Mouse (Mus musculus) forebrain, embryonic 10.5 days (tissue): Measurements from ENCODE around the gene Dnm2. TPM values are rescaled to one million over a fixed set of nuclear protein-coding genes. Genes with fewer than 3 reads are reported as not detected.

Experiments
- DNase-seq: peaks from one replicate; pipeline ENCODE4 v3.0.0-alpha.2; 2017; ENCODE audit warnings: low spot score; ENCODE audit errors: extremely low spot score
- H3K27ac ChIP-seq: fragments of 300-500 bp; sonication (generic); 2 replicates; pipeline ENCODE4 v1.5.1; 2016; ENCODE audit warnings: mild to moderate bottlenecking
- H3K27me3 ChIP-seq: fragments of 300-500 bp; sonication (generic); 2 replicates; pipeline ENCODE4 v1.6.1; 2016; ENCODE audit warnings: mild to moderate bottlenecking; ENCODE audit not compliant: poor library complexity, severe bottlenecking
- H3K36me3 ChIP-seq: fragments of 300-500 bp; sonication (generic); replicated peaks from 2 replicates; pipeline ENCODE4 v1.6.1; 2016; ENCODE audit warnings: mild to moderate bottlenecking, moderate library complexity
- H3K4me1 ChIP-seq: fragments of 300-500 bp; sonication (generic); 2 replicates; pipeline ENCODE4 v1.6.1; 2016
- H3K4me3 ChIP-seq: fragments of 300-500 bp; sonication (generic); 2 replicates; pipeline ENCODE4 v1.5.1; 2016; ENCODE audit warnings: mild to moderate bottlenecking, moderate library complexity
- H3K9me3 ChIP-seq: fragments of 300-500 bp; sonication (generic); 2 replicates; pipeline ENCODE4 v1.6.1; 2016; ENCODE audit warnings: mild to moderate bottlenecking, moderate library complexity
- WGBS: fragments of 180-500 bp; shearing (Covaris S2); methylation state at CpG from one replicate; pipeline ENCODE4 v1.1.7; 2016; 5-methylcytosine and 5-hydroxymethylcytosine counted together
- polyA plus RNA-seq: library from polyadenylated mRNA; unstranded; fragments of >200 nt; fragmentation: Nextera tagmentation; extraction: Ambion mirVana; gene quantifications from 2 replicates; pipeline ENCODE4 v1.2.1, GENCODE M21; 2016

Dnm2 gene
- 65.9 and 66.3 TPM in 2 replicates for polyA plus RNA-seq

DNA sequence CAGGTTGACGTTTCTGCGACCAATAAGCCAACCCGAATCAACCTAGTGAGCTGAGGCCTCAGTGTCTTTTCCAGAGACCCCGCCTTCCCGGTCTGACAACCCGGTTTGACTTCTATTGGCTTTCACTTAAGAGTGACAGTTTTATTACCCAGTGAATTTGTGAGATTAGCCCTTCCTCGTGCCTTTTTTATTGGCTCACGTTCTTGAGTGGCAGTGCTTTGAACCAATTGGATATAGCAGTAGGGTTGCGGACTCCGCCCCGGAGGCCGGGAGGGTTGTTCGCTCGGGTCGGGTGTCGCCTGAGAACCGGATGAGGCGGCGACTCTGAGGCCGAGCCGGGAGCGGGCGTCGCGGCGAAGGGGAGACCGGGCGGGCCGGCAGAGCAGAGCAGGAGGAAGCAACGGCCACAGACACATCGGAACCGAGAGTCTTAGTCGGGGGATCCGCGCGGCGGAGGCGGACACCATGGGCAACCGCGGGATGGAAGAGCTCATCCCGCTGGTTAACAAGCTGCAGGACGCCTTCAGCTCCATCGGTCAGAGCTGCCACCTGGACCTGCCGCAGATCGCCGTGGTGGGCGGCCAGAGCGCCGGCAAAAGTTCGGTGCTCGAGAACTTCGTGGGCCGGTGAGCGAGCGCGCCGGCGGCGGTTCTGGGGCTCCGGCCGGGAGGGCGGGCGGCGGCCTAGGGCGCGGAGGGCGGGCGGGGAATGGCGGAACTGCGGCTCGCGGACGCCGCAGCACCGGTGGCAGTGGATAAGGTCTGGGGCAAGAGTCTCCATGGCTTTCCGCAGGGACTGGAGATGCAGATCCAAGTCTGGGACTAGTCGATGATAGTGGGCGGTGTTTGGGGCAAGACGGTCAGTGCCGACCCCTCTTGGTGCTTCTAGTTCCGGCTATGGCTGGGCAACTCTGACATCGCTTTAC is at the start of gene Dnm2:
TSS of gene Dnm2 (plus strand) at position 278 of the 925 bp plus-strand sequence.
- Histone ChIP-seq H3K9me3 (no peaks in the 10 kb centered on the region), H3K27ac (peak within 1 kb of the TSS; percentile 90), H3K4me1 (peaks cover 26% of the 10 kb centered on the region), H3K4me3 (peak within 1 kb of the TSS; percentile 95), H3K36me3 (peaks cover 28% of the 10 kb centered on the region), H3K27me3 (no peaks in the 10 kb centered on the region)
- WGBS = under 1% methylated on average over 82 of the region's 82 CpGs
- DNase-seq = peak; percentile 96

DNA sequence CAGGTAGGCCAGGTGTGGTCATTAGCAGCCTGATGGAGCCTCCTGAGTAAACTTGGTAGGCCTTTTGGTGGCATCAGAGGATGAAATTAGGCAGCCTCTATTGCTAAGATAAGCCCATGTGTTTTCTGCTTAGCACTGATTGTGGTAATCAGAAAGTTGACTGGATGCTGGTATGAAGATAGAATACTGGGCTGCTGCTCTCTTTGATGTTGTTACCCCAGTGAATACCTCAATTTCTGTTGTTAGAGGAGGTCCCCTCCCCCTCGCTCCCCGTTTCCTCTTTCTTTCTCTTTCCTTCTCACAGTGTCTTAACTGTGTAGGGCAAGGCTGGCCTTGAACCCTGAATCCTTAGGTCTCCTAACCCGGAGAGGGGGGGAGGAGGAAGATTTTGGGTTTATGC is 45.5 kb upstream of the Dnm2 start:
- no peak overlapping the region for H3K27ac ChIP-seq
- H3K4me1 ChIP-seq = peaks cover 12% of the 10 kb centered on the region
- no peaks in the 10 kb centered on the region for H3K9me3 ChIP-seq
- 91% methylated on average over 3 of the region's 3 CpGs for WGBS
- no peaks in the 10 kb centered on the region for H3K27me3 ChIP-seq
- no peak overlapping the region for H3K4me3 ChIP-seq
- DNase-seq = no peak
- H3K36me3 ChIP-seq = peaks cover 87% of the 10 kb centered on the region

DNA sequence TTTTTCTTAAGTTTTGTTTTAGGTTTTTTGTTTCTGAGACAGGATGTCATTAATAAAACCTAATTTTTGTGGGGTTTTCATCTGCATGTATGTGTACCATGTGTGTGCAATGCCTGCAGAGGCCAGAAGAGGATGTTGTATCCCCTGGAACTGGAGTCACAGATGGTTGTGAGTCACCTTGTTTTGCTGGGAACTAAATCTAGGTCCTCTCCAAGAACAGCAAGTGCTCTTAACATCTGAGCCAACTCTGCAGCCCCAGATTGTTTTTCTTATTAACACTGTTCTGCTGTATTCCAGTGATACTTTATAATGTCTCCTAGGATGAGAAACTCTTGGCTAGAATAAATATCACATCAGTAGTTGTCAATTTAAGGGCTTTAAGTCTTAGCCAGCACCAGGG is 43.8 kb upstream of the Dnm2 start:
- Histone ChIP-seq H3K4me1 (peaks cover 12% of the 10 kb centered on the region), H3K27ac (no peak overlapping the region), H3K27me3 (no peaks in the 10 kb centered on the region), H3K9me3 (no peaks in the 10 kb centered on the region), H3K4me3 (no peak overlapping the region), H3K36me3 (peaks cover 86% of the 10 kb centered on the region)
- DNase-seq = no peak

DNA sequence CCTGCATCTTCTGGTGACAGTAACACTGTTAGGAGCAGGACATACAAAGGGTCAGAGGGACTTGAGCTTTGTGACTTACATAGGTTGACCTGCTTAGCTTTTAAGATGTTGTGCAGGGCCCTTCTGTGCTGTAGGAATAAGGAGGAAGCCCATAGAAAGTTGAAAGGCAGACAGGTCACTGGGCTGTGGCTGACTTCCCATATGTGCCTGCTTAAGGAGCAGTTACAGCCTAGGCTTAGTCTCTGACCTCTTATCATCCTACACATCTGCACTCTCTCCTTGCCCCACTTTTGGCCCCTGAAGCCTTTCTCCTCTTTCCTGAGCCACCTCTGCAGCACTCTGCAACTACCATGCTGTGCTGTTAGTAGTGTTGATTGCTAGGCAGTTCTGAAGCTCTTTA is 40.7 kb upstream of the Dnm2 start:
- H3K4me3 ChIP-seq = no peak overlapping the region
- no peak overlapping the region for H3K27ac ChIP-seq
- H3K9me3 ChIP-seq = no peaks in the 10 kb centered on the region
- peaks cover 6% of the 10 kb centered on the region; the same call in 1 of the 2 replicates for H3K4me1 ChIP-seq
- DNase-seq = no peak
- no peaks in the 10 kb centered on the region for H3K27me3 ChIP-seq
- peaks cover 86% of the 10 kb centered on the region for H3K36me3 ChIP-seq

DNA sequence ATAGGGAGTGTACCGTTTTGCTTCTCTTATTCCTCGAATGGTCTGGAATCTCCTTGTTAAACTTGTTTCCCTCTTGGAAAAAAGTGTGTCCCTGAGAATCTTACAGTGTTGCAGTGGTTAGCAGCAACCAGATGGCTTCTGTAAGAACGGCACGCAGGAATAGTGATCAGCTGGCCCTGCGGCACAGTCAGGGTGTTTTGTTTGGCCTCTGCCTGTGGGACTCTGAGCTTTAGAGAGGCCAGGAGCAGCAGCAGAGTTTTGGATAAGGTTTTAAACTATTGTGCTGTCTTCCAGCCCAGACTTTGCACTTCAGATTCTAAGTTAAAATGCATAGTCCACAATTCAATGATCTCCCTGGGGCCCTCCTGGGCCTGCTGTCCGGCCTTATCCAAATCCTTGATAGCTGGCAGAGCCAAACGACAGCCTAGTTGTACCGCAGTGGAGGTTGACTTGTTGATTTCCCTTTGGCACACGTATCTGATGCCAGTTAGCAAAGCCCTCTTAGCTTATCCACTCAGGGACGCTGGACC is 32.0 kb upstream of the Dnm2 start:
- H3K4me1 ChIP-seq = no peaks in the 10 kb centered on the region
- no peak for DNase-seq
- no peak overlapping the region for H3K27ac ChIP-seq
- H3K27me3 ChIP-seq = no peaks in the 10 kb centered on the region
- H3K4me3 ChIP-seq = no peak overlapping the region
- WGBS = 91% methylated on average over 10 of the region's 10 CpGs
- no peaks in the 10 kb centered on the region for H3K9me3 ChIP-seq
- peaks cover 100% of the 10 kb centered on the region for H3K36me3 ChIP-seq

DNA sequence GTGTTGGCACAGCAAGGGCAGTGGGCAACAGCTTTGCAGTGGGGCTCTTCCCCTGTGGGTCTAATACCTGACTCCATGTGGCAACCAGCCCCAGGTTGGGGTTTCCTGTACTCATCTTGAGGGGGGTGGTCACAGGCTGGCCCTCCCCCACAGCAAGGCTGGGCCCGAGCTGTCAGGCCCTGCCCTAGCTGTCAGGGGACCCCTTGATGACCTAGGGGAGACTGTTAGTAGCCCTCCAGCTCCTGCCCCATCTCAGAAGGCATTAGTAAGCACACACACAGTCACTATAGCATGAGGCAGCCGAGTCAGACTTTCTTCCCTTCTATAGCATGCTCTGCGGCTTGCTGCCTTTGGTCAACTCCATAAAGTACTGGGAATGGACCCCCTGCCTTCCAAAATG is 29.0 kb upstream of the Dnm2 start:
- no peaks in the 10 kb centered on the region for H3K4me1 ChIP-seq
- DNase-seq = no peak
- WGBS = 84% methylated on average over 3 of the region's 3 CpGs
- no peak overlapping the region for H3K27ac ChIP-seq
- H3K4me3 ChIP-seq = no peak overlapping the region
- H3K9me3 ChIP-seq = no peaks in the 10 kb centered on the region
- no peaks in the 10 kb centered on the region for H3K27me3 ChIP-seq
- peaks cover 100% of the 10 kb centered on the region for H3K36me3 ChIP-seq

DNA sequence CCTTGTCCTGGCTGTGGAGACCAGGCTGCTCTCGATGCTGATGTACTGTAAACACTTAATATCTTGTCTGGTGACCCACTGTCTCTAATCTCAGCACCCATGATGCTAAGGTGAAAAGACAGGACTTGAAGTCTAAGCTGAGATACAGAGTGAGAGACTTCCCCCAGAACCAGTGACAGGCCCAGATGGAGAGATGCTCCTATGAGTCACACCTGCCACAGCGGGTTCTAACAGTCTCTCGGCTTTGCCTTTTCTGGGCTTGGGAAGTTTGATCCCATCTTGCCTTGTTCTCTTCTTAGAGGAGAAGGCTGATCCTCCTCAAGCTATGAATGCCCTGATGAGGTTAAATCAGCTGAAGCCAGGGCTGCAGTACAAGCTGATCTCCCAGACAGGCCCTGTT is 27.5 kb upstream of the Dnm2 start:
- DNase-seq = no peak
- Histone ChIP-seq H3K27me3 (no peaks in the 10 kb centered on the region), H3K27ac (no peak overlapping the region), H3K9me3 (no peaks in the 10 kb centered on the region), H3K4me1 (no peaks in the 10 kb centered on the region), H3K4me3 (no peak overlapping the region), H3K36me3 (peaks cover 100% of the 10 kb centered on the region)
- WGBS = 96% methylated on average over 3 of the region's 3 CpGs

DNA sequence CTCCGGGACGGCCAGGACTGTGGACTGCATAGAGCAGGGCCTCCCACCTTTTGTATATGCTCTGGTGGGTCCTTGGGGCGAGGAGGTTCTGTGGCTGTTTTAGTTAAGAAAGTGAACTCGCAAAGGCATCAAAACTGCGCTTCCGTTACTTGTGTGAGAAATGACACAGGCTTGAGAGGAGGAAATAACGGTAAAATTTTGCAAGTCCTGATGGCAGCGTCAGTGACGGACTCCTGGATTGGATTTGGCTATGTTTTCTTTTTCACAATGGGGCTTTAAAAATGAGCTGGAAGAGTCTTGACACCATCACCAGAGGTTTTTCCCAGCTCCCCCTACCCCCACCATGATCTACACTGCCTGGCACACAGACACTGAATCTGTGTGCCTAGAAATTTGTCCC is 23.7 kb upstream of the Dnm2 start:
- no peak for DNase-seq
- H3K4me3 ChIP-seq = no peak overlapping the region
- 95% methylated on average over 9 of the region's 9 CpGs for WGBS
- peaks cover 100% of the 10 kb centered on the region for H3K36me3 ChIP-seq
- H3K9me3 ChIP-seq = no peaks in the 10 kb centered on the region
- no peaks in the 10 kb centered on the region for H3K27me3 ChIP-seq
- no peaks in the 10 kb centered on the region for H3K4me1 ChIP-seq
- no peak overlapping the region for H3K27ac ChIP-seq

GRCm38 (mm10) chr9:21402764-21403253 is 21.9 kb upstream of the Dnm2 start:
- Histone ChIP-seq H3K27me3 (no peaks in the 10 kb centered on the region), H3K36me3 (peaks cover 100% of the 10 kb centered on the region), H3K9me3 (no peaks in the 10 kb centered on the region), H3K4me3 (no peak overlapping the region), H3K4me1 (no peaks in the 10 kb centered on the region), H3K27ac (no peak overlapping the region)
- DNase-seq = no peak
- 93% methylated on average over 11 of the region's 11 CpGs for WGBS

- Histone ChIP-seq H3K4me1 (no peaks in the 10 kb centered on the region), H3K27me3 (no peaks in the 10 kb centered on the region), H3K4me3 (no peak overlapping the region), H3K9me3 (no peaks in the 10 kb centered on the region), H3K36me3 (peaks cover 93% of the 10 kb centered on the region), H3K27ac (no peak overlapping the region)
- DNase-seq = no peak
- 95% methylated on average over 5 of the region's 5 CpGs for WGBS
Observed at GRCm38 (mm10) chr9:21403745-21404144, 21.0 kb upstream of the Dnm2 start.

GRCm38 (mm10) chr9:21405525-21405924 is 19.2 kb upstream of the Dnm2 start:
- no peak overlapping the region for H3K27ac ChIP-seq
- H3K36me3 ChIP-seq = peaks cover 75% of the 10 kb centered on the region
- H3K9me3 ChIP-seq = no peaks in the 10 kb centered on the region
- 79% methylated on average over 4 of the region's 4 CpGs for WGBS
- H3K4me3 ChIP-seq = no peak overlapping the region
- DNase-seq = no peak
- no peaks in the 10 kb centered on the region for H3K27me3 ChIP-seq
- H3K4me1 ChIP-seq = no peaks in the 10 kb centered on the region

GRCm38 (mm10) chr9:21407951-21408350 is 16.8 kb upstream of the Dnm2 start:
- H3K27ac ChIP-seq = no peak overlapping the region
- H3K9me3 ChIP-seq = no peaks in the 10 kb centered on the region
- H3K4me1 ChIP-seq = peaks cover 18% of the 10 kb centered on the region
- H3K36me3 ChIP-seq = peaks cover 51% of the 10 kb centered on the region
- DNase-seq = no peak
- H3K27me3 ChIP-seq = no peaks in the 10 kb centered on the region
- WGBS = 20% methylated on average over 4 of the region's 4 CpGs
- H3K4me3 ChIP-seq = no peak overlapping the region

DNA sequence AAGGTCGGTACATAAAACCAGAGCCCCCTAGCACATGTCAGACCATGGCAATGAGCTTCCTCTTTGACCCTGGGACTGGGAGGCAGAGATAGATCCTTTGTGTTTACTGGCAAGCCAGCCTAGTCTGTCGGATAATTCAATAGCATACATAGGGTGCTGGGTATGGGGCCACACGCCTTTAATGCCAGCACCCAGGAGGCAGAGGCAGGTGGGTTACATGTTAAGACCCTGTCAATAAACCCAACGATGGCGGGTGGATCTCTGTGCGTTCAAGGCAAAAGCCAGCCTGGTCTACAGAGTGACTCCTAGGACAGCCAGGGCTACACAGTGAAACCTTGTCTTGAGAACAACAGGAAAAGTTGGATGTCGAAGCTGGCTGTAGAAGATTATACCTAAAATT is 16.1 kb upstream of the Dnm2 start:
- H3K4me3 ChIP-seq = no peak overlapping the region
- WGBS = 76% methylated on average over 7 of the region's 7 CpGs
- H3K27ac ChIP-seq = no peak overlapping the region
- no peak for DNase-seq
- H3K9me3 ChIP-seq = no peaks in the 10 kb centered on the region
- peaks cover 47% of the 10 kb centered on the region for H3K36me3 ChIP-seq
- peaks cover 19% of the 10 kb centered on the region for H3K4me1 ChIP-seq
- H3K27me3 ChIP-seq = no peaks in the 10 kb centered on the region
